Mouse (Mus musculus) midbrain, postnatal 0 days (tissue): ENCODE measurements around the gene 1700029H14Rik. TPM values are rescaled to one million over a fixed set of nuclear protein-coding genes. Genes with fewer than 3 reads are reported as not detected.
A peak's percentile ranks its signal among the peaks of the same experiment; 100 is the strongest.

Experiments used
- ATAC-seq: fragments of 200-750 bp; cut with Nextera tagmentation; 2 replicates; pipeline ENCODE4 v1.8.0; 2017; ENCODE audit warnings: moderate number of reproducible peaks, mild to moderate bottlenecking, moderate TSS enrichment, moderate library complexity; ENCODE audit not compliant: low FRiP score
- DNase-seq: peaks from one replicate; pipeline ENCODE4 v3.0.0-alpha.2; 2015; ENCODE audit warnings: low spot score
- H3K27ac ChIP-seq: fragments of 300-500 bp; sonication (generic); 2 replicates; pipeline ENCODE4 v1.5.1; 2014; ENCODE audit warnings: low read depth, mild to moderate bottlenecking, low read length, mixed read lengths
- H3K27me3 ChIP-seq: fragments of 300-500 bp; sonication (generic); 2 replicates; pipeline ENCODE4 v1.6.1; 2014; ENCODE audit warnings: low read length, control low read depth, mixed read lengths; ENCODE audit not compliant: insufficient read depth
- H3K36me3 ChIP-seq: fragments of 300-500 bp; sonication (generic); 2 replicates; pipeline ENCODE4 v1.6.1; 2014; ENCODE audit warnings: low read length, control low read depth, mixed read lengths; ENCODE audit not compliant: insufficient read depth
- H3K4me1 ChIP-seq: fragments of 300-500 bp; sonication (generic); 2 replicates; pipeline ENCODE4 v1.6.1; 2014; ENCODE audit warnings: mild to moderate bottlenecking, control low read depth, antibody characterized with exemption, low read length, mixed read lengths; ENCODE audit not compliant: insufficient read depth
- H3K4me2 ChIP-seq: fragments of 300-500 bp; sonication (generic); 2 replicates; pipeline ENCODE4 v1.6.1; 2014; ENCODE audit warnings: low read depth, mild to moderate bottlenecking, low read length, mixed read lengths; ENCODE audit not compliant: poor library complexity, severe bottlenecking
- H3K4me3 ChIP-seq: fragments of 300-500 bp; sonication (generic); 2 replicates; pipeline ENCODE4 v1.5.1; 2014; ENCODE audit warnings: low read depth, mild to moderate bottlenecking, low read length, moderate library complexity
- H3K9ac ChIP-seq: fragments of 300-500 bp; sonication (generic); replicated peaks from 2 replicates; pipeline ENCODE4 v1.6.1; 2014; ENCODE audit warnings: mild to moderate bottlenecking, low read length, moderate library complexity, mixed read lengths; ENCODE audit not compliant: poor library complexity, severe bottlenecking
- H3K9me3 ChIP-seq: fragments of 300-500 bp; sonication (generic); 2 replicates; pipeline ENCODE4 v1.6.1; 2016; ENCODE audit warnings: low read length, control low read depth
- CTCF ChIP-seq: IDR thresholded peaks from 2 replicates; pipeline ENCODE4 v1.5.1; 2016; ENCODE audit warnings: antibody characterized with exemption, mild to moderate bottlenecking
- WGBS: fragments of 180-500 bp; shearing (Covaris S2); extraction: QIAGEN DNeasy Blood & Tissue Kit; methylation state at CpG from one replicate; pipeline ENCODE4 v1.1.7; 2014; 5-methylcytosine and 5-hydroxymethylcytosine counted together
- polyA plus RNA-seq: library from polyadenylated mRNA; unstranded; fragments of >200 nt; fragmentation: Nextera tagmentation; extraction: Ambion mirVana; gene quantifications from 2 replicates; pipeline ENCODE4 v1.2.1, GENCODE M21; 2015
- total RNA-seq: library from RNA; depleted of rRNA; stranded (reverse); fragments of >200 nt; gene quantifications from 2 replicates; pipeline ENCODE4 v1.2.3, GENCODE M21; 2014

Gene 1700029H14Rik
- total and polyA plus RNA-seq, 2 experiments from 2014 or later: not detected

DNA sequence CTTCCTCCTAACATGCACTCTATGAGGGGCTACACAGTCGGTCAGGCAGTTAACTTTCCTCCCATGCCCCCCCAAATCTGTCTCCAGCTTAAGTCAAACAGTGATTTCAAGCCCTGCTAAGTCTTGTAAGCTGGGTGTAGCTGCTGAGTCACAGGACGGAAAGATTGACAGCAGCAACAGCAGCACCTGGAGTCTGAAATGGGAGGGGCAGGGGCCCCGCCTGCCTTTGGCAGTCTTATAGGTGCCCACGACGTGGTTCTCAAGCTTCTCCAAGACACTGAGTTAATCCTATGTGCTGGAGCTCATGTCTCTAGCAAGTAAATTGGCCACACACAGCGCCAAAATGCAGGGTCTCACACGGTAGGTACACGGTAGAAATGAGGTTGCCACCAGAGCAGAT is 31.1 kb upstream of the 1700029H14Rik start:
- Histone ChIP-seq H3K27ac (no peak overlapping the region), H3K4me1 (no peaks in the 10 kb centered on the region), H3K27me3 (no peaks in the 10 kb centered on the region), H3K9me3 (no peaks in the 10 kb centered on the region), H3K4me2 (no peak overlapping the region), H3K4me3 (no peak overlapping the region), H3K36me3 (peaks cover 19% of the 10 kb centered on the region), H3K9ac (no peak overlapping the region)
- TF ChIP-seq CTCF: no peak
- WGBS: 89% methylated on average over 8 of the region's 8 CpGs
- ATAC-seq (no peak), DNase-seq (no peak)

DNA sequence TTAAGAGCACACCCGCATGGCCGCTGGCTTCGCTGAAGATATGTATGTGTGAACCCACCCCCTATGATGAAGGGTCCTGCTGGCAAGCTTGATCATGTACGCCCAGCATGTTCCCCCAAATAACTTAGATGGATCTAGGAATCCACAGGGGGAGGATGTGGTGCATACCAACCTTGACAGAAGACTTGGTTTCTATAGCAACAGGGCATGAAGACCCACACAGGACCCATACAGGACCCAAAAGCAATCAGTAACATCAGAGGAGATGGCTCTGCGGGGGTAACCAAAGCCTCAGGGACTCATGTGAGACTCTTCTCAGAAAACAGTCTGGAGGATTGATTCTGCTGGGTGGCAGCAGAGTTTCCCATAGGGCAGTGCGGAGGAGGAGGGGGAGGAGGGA is 29.0 kb upstream of the 1700029H14Rik start:
- H3K9ac ChIP-seq: no peak overlapping the region
- H3K36me3 ChIP-seq: peaks cover 17% of the 10 kb centered on the region; the same call in 1 of the 2 replicates
- H3K9me3 ChIP-seq: no peaks in the 10 kb centered on the region
- no peaks in the 10 kb centered on the region for H3K4me1 ChIP-seq
- H3K27ac ChIP-seq: no peak overlapping the region
- ATAC-seq (peak; percentile 64; the same call in 1 of the 2 replicates), DNase-seq (peak; percentile 51)
- TF ChIP-seq CTCF: no peak
- WGBS: 61% methylated on average over 6 of the region's 6 CpGs
- H3K4me3 ChIP-seq: no peak overlapping the region
- no peaks in the 10 kb centered on the region for H3K27me3 ChIP-seq
- H3K4me2 ChIP-seq: no peak overlapping the region

DNA sequence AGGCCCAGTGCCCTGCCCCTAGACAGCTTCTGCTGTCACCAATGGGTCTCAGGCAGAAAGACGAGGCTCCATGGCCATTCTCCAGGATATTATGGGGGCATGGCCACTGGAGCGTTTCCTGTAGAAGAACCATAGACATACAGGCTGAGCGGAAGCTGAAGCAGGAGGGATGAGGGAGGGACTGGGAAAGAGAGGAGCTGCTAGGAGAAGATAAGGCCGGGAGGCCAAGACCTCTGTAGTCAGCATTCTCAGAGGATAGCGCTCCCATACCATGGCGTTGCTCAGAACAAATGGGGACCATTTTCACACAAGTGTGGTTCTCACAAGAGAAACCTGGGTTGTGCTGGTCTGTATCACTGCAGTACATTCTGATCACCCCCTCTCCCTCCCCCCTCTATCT is 26.8 kb upstream of the 1700029H14Rik start:
- Histone ChIP-seq H3K36me3 (peaks cover 24% of the 10 kb centered on the region), H3K27me3 (no peaks in the 10 kb centered on the region), H3K9ac (no peak overlapping the region), H3K27ac (no peak overlapping the region), H3K4me2 (no peak overlapping the region), H3K4me3 (no peak overlapping the region), H3K9me3 (no peaks in the 10 kb centered on the region), H3K4me1 (no peaks in the 10 kb centered on the region)
- DNase-seq (no peak), ATAC-seq (no peak)
- no peak for TF ChIP-seq CTCF
- 90% methylated on average over 6 of the region's 6 CpGs for WGBS

DNA sequence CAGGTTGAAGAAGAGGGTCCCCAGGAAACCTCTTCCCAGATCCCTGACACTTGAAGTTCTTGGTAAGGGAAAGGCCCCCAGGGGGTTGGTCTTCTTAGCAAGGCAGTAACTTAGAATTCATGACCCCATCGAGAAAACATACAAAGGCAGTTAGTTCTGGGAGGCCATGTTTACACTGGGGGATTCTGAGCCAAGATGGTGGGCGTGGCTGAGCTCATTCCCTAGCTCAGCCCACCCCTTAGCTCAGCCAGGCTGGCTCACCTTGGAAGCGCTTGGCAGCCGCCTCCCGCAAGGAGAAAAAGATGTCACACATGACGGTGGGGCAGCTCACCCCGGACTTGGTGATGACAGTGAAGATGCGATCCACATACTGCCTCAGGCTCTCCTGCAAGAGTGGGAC is 22.4 kb upstream of the 1700029H14Rik start:
- H3K27ac ChIP-seq: no peak overlapping the region
- no peak for TF ChIP-seq CTCF
- H3K27me3 ChIP-seq: no peaks in the 10 kb centered on the region
- no peak overlapping the region for H3K9ac ChIP-seq
- DNase-seq (no peak), ATAC-seq (no peak)
- no peak overlapping the region for H3K4me2 ChIP-seq
- H3K4me1 ChIP-seq: no peaks in the 10 kb centered on the region
- peaks cover 50% of the 10 kb centered on the region for H3K36me3 ChIP-seq
- no peaks in the 10 kb centered on the region for H3K9me3 ChIP-seq
- no peak overlapping the region for H3K4me3 ChIP-seq
- 88% methylated on average over 8 of the region's 8 CpGs for WGBS

DNA sequence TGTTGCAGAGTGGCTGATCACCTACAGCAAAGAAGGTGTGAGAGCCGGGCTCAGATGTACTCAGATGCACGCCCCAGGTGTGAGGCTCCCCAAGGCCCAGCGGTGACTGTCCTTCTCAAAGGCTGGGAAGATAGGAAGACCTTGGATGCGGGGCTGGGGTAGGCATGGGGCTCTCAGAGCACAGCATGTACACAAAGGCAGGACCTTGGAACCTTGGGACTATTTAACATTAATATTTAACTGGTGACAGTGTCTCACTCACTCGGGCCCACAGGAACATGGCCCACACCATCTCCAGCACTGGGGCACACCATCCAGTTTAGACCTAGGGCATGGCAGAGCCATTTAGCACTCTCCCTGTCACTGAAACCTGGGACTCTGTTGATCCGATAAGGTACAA is 15.6 kb upstream of the 1700029H14Rik start:
- Histone ChIP-seq H3K4me3 (no peak overlapping the region), H3K4me2 (no peak overlapping the region), H3K27ac (no peak overlapping the region), H3K36me3 (peaks cover 65% of the 10 kb centered on the region), H3K9me3 (no peaks in the 10 kb centered on the region), H3K27me3 (no peaks in the 10 kb centered on the region), H3K9ac (no peak overlapping the region), H3K4me1 (no peaks in the 10 kb centered on the region)
- ATAC-seq: no peak
- no peak for DNase-seq
- 96% methylated on average over 6 of the region's 6 CpGs for WGBS
- TF ChIP-seq CTCF: no peak

DNA sequence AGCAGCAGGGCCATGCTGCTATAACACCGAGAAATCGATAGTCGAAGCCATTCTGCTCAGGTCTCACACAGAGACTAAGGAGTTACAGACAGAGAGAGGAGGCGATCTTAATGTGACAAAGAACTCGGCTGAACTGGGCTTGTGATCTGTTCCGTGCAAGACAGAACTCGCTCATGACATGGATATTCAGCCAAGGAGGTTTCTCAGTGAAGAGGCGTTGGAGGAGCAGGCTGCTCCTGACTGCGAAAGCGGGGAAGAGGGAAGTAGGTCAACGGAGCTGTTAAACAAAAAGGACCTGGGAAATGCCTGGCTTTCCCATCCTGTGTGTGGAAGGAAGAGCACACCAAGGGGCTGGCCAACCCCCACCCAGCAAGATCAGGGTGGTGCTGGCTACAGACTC is 9.7 kb upstream of the 1700029H14Rik start:
- Histone ChIP-seq H3K4me2 (no peak overlapping the region), H3K36me3 (peaks cover 37% of the 10 kb centered on the region), H3K4me1 (no peaks in the 10 kb centered on the region), H3K4me3 (no peak overlapping the region), H3K9ac (no peak overlapping the region), H3K9me3 (no peaks in the 10 kb centered on the region), H3K27me3 (no peaks in the 10 kb centered on the region), H3K27ac (no peak overlapping the region)
- peak; percentile 7 for DNase-seq
- WGBS: 93% methylated on average over 11 of the region's 11 CpGs
- no peak for TF ChIP-seq CTCF
- no peak for ATAC-seq
